Mouse (Mus musculus) erythroblast, embryonic 14.5 days (primary cell): ENCODE measurements around the gene Myocd. TPM values are rescaled to one million over a fixed set of nuclear protein-coding genes. Genes with fewer than 3 reads are reported as not detected.

Experiments used
- H3K27me3 ChIP-seq: 2 replicates; pipeline ENCODE4 v1.6.1; 2012; ENCODE audit warnings: inconsistent platforms; ENCODE audit not compliant: control insufficient read depth
- H3K36me3 ChIP-seq: 2 replicates; pipeline ENCODE4 v1.6.1; 2012; ENCODE audit warnings: mild to moderate bottlenecking, inconsistent platforms; ENCODE audit not compliant: control insufficient read depth
- H3K4me1 ChIP-seq: 2 replicates; pipeline ENCODE4 v1.6.1; 2012; ENCODE audit warnings: inconsistent platforms; ENCODE audit not compliant: control insufficient read depth
- H3K4me3 ChIP-seq: replicated peaks from 2 replicates; pipeline ENCODE3; 2012; ENCODE audit warnings: moderate library complexity, mild to moderate bottlenecking, inconsistent platforms
- H3K9me3 ChIP-seq: 2 replicates; pipeline ENCODE4 v1.6.1; 2012; ENCODE audit warnings: low read length, inconsistent platforms, mixed read lengths; ENCODE audit not compliant: control insufficient read depth
- GATA1 ChIP-seq: IDR thresholded peaks from 2 replicates; pipeline ENCODE4 v1.6.1; 2012; ENCODE audit warnings: low read length, inconsistent platforms, mixed read lengths
- TAL1 ChIP-seq: IDR thresholded peaks from 3 replicates; pipeline ENCODE4 v1.6.1; 2012; ENCODE audit warnings: low read length, inconsistent platforms, mixed read lengths
- polyA plus RNA-seq: library from polyadenylated mRNA; stranded (reverse); fragments of >175 nt; gene quantifications from 2 replicates; pipeline ENCODE4 v1.2.3, GENCODE M21; 2012

Gene Myocd
- polyA plus RNA-seq, 1 experiment: not detected

DNA sequence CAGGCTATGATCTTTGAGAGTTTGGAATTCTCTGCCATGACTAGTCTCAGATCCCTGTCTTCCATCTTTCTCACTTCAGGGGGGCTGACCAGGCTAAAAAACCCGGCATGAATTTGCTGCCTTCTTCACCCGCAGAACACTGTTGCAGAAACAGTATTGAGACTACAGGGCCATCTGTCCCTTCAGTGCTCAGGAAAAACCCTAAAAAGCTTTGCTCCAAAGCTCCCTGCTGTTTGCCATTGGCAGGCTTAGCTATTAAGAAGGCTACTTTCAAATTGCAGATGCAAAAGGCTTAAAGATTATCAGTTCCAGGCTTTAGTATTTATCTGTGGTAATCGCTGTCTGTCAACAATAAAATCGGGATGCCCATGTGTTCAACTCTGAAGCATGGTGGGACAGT, 38.0 kb downstream of the Myocd start:
- no peaks in the 10 kb centered on the region for H3K27me3 ChIP-seq
- no peak for TF ChIP-seq GATA1
- no peak for TF ChIP-seq TAL1
- no peak overlapping the region for H3K4me3 ChIP-seq
- no peaks in the 10 kb centered on the region for H3K9me3 ChIP-seq
- no peaks in the 10 kb centered on the region for H3K4me1 ChIP-seq
- no peaks in the 10 kb centered on the region for H3K36me3 ChIP-seq

DNA sequence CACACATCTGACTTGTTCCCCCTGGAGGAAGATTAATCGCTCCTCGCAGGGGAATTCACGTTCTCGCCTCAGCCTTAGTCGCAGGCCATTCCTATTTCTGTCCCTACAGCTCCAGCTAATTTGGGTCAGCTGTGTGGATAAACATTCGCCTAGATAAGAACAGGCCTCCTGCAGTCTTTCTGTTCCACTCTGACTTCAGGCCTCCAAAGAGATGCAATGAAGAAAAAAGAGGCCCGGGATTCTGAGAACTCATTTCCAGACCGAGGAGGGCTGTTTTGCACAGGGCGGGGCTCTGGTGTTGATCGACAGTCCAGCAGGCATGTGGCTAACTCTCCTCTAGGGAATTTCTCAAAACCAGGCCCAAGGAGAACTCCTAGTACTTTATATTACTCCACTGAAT, 43.0 kb downstream of the Myocd start:
- TF ChIP-seq GATA1: no peak
- no peak for TF ChIP-seq TAL1

DNA sequence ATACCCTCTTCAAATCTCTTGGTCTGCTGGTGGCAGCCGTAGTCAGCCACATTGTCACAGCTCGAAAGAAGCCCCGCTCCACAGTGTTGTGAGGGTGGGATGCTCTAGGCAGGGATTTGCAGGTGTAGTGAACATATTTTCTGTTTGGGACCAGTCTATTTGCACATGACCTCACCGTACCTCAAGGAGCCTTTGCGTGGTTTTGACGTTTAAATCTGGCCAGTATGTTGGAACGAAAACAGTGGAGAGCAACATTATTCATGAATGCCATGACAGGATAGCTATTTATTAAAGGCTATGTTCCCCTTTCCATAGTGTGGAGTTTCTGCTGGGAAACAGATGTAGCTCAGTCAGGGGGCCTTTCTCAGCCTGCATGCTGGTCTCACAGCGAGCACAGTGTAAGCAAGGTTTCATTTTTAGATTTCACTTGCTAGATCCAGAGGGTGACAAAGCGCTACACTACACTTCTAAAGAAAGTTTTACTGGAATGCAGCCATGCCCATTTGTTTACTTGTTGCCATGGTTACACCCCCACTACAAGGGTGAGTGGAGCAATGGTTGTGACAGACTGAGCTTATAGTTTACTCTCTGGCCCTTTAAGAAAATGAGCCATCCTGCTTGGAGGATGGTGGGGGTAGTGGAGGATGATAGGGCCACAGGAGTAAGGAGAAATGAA, 54.7 kb downstream of the Myocd start:
- Histone ChIP-seq H3K9me3 (no peaks in the 10 kb centered on the region), H3K4me1 (no peaks in the 10 kb centered on the region), H3K36me3 (no peaks in the 10 kb centered on the region), H3K27me3 (no peaks in the 10 kb centered on the region), H3K4me3 (no peak overlapping the region)
- no peak for TF ChIP-seq TAL1
- no peak for TF ChIP-seq GATA1

More for the DNA sequence above, 43.0 kb downstream of the Myocd start:
- Histone ChIP-seq H3K27me3 (no peaks in the 10 kb centered on the region), H3K36me3 (no peaks in the 10 kb centered on the region), H3K4me1 (no peaks in the 10 kb centered on the region), H3K9me3 (no peaks in the 10 kb centered on the region), H3K4me3 (no peak overlapping the region)

DNA sequence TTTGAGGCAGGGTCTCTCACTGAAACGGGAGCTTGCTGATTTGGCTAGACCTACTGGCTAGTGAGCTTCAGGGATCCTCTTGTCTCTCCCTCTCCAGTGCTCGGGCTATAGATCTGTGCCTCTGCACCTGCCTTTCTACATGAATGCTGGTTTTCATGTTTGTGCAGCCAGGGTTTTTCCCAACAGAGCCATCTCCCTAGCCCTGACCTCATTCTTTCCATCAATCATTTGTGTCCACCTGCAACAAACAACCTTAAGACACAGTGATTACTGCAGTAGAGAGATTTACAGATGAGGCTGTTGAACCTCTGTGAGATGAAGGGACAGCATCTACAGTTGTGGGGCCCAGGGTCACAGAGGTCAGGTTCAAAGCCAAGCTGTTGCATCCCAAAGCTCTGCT, 56.0 kb downstream of the Myocd start:
- Histone ChIP-seq H3K36me3 (no peaks in the 10 kb centered on the region), H3K27me3 (no peaks in the 10 kb centered on the region), H3K9me3 (no peaks in the 10 kb centered on the region), H3K4me3 (no peak overlapping the region), H3K4me1 (no peaks in the 10 kb centered on the region)
- TF ChIP-seq TAL1 (no peak), GATA1 (no peak)

DNA sequence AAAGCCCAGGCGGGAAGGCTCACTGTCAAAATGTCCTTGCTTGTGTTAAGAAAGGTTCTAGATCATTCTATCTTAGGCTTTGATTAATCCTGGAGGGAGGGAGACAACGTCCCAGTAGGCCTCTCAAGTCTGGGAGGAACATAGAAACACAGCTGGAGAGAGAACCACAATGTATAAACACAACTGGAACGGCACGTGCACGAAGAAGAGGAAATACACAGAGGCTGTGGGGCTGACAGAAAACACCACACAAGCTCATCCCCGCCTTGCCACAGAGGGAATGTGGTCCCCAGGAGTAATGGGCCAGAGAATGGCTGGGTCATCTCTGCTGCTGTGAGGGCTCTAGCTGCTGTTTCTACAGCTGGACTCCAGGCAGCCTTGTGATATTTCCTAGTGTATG, 58.1 kb downstream of the Myocd start:
- H3K4me3 ChIP-seq: no peak overlapping the region

DNA sequence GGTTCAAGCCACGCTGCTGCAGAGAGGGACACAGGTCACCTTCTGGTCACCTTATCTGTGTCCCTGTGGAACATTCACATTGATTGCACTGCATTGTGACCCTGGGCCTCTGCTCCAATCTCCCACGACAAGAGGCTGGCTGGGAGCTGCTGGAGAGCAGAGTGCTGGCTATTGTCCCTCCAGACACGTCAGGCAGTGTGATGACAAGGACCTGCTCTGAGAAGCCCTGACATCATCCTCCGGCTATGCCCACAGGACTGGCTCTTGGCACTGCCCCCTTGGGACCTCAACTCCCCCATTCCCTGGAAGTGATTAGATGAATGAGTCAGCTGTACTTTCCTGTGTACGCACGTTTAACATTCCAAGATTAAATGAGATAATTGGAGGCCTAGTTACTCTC, 60.3 kb downstream of the Myocd start:
- no peaks in the 10 kb centered on the region for H3K9me3 ChIP-seq
- TF ChIP-seq TAL1 (no peak), GATA1 (no peak)
- no peak overlapping the region for H3K4me3 ChIP-seq
- H3K27me3 ChIP-seq: no peaks in the 10 kb centered on the region
- H3K4me1 ChIP-seq: no peaks in the 10 kb centered on the region
- no peaks in the 10 kb centered on the region for H3K36me3 ChIP-seq

More for the DNA sequence above, 58.1 kb downstream of the Myocd start:
- Histone ChIP-seq H3K9me3 (no peaks in the 10 kb centered on the region), H3K36me3 (no peaks in the 10 kb centered on the region), H3K4me1 (no peaks in the 10 kb centered on the region), H3K27me3 (no peaks in the 10 kb centered on the region)
- TF ChIP-seq GATA1: no peak
- no peak for TF ChIP-seq TAL1

DNA sequence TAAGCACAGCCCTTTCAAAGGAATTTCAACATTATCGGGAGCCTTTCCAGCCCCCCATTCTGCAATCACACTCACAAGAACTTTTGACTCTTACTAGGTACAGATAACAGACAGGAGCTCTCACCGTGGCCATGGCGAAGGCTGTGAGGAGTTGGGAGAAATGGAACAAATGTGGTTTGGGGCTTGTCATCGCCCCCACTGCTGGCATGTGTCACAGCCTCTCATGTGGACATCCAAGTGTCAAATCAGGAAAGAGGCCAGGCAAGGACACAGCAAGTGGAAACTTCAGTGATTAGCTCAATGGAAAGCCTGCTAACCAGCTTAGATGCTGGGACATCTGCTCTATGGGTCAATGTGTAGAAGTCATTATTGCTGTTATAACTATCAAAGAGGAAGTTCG, 64.5 kb downstream of the Myocd start:
- no peaks in the 10 kb centered on the region for H3K27me3 ChIP-seq
- no peak overlapping the region for H3K4me3 ChIP-seq
- no peaks in the 10 kb centered on the region for H3K4me1 ChIP-seq
- TF ChIP-seq GATA1 (no peak), TAL1 (no peak)
- H3K9me3 ChIP-seq: no peaks in the 10 kb centered on the region
- H3K36me3 ChIP-seq: no peaks in the 10 kb centered on the region

DNA sequence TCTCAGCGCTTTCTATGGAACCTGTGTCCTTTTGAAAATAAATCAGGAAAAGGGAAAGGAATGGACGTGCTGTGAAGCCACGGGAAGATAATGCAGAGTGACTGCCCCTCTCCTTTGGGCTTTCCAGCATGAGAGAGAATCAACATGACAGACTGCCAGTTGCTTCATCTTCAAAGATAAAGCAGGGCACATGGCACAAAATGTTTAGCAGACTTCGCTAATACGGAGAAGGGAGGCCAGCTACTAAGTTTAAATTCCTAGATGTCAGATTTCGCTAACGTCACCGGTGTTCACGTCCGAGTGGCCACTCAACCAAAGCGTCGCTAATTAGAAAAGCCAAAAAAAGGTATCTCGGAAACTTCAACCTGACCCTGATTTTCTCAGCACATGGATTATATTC, 65.1 kb downstream of the Myocd start:
- TF ChIP-seq GATA1 (no peak), TAL1 (no peak)
- Histone ChIP-seq H3K27me3 (no peaks in the 10 kb centered on the region), H3K4me1 (no peaks in the 10 kb centered on the region), H3K4me3 (no peak overlapping the region), H3K9me3 (no peaks in the 10 kb centered on the region), H3K36me3 (no peaks in the 10 kb centered on the region)

DNA sequence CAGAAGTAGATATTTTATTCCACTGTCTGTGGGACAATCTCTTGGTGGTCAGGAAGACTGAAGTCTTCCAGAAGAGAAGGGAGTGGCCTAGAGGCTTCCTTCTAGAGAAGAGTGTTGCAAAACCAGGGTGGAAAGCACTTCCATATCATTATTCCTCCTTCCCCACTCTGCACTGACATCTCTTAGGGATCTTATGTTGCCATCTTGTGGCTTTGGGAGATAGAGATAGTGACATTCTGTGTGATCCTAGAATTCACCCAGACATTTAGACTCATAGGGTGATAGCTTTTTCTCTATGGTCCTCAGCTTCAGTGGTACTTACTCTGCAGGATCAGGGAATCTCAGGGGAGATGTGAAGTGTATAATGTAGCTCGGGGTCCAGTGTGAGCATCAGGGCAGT, 66.8 kb downstream of the Myocd start:
- Histone ChIP-seq H3K4me1 (no peaks in the 10 kb centered on the region), H3K9me3 (no peaks in the 10 kb centered on the region), H3K36me3 (no peaks in the 10 kb centered on the region), H3K4me3 (no peak overlapping the region), H3K27me3 (no peaks in the 10 kb centered on the region)
- TF ChIP-seq TAL1: no peak
- no peak for TF ChIP-seq GATA1

DNA sequence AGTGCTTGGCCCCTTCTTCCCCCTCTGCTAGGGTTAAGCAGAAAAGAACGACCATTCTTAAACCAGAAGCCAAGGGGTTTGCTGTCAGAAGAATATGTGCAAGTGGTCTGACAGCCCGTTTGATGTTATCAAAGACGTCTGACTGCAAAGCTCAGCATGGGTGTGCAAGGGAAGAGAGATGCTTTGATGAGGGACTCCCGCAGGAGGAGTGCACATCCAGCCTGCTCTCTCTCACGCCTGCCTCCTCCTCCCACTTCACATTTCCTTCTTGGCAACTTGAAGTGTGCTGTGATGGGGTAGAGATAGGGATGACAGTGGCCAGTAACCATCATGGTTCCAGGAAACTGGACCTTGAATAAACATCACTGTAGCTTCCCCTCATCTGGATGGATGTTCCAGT, 67.6 kb downstream of the Myocd start:
- TF ChIP-seq TAL1 (no peak), GATA1 (no peak)
- Histone ChIP-seq H3K36me3 (no peaks in the 10 kb centered on the region), H3K4me1 (no peaks in the 10 kb centered on the region), H3K9me3 (no peaks in the 10 kb centered on the region), H3K27me3 (no peaks in the 10 kb centered on the region), H3K4me3 (no peak overlapping the region)
